Mouse (Mus musculus): ENCODE data around the gene Bicra. TPM values are rescaled to one million over a fixed set of nuclear protein-coding genes. Genes with fewer than 3 reads are reported as not detected.

Bicra gene
- polyA plus RNA-seq (2017; shearing (Covaris generic)), result 6.9 TPM

DNA sequence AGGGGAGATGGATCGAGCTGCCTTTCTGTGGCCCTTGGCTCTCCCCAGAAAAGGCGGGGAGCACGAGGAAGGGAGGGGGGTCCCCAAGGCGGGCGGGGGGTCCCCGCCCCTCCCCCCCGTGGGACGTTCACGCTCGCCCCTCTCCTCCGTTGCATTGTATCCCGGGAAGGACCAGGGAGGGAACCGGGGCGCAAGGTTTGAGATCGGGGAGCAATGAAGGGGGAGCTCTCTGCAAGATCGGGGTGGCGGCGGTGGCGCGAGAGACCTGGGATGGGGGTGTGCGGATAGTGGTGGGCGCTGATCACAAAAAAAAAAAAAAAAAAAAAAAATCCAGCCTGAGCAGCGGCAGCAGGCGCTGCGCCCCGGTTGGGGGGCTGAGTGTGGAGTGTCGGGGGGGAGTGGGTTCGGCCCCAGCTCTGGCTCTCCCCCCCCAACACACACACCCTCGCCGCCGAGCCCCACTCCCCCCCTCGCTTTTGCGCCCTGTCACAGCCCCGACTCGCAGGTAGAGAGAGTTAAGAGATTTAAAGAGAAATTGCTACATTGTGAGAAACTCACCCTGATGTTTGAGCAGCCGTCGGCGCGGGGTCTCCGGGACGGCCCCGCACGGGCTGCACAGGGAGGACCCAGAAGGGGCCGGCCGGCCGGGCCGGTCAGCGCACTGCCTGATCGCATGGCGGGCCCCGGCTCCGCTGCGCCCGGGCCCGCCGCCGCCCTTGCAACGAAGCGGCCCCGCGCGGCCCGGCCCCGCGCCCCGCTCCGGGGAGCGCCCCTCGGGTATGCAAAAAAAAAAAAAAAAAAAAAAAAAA is at the start of gene Bicra:
Gene Bicra, minus strand, starts transcription at position 584 of the 809 bp plus-strand sequence.

GRCm38 (mm10) chr7:16061219-16062098 is 13.7 kb upstream of the Bicra start, which contains the start of gene Zfp541:
Gene Zfp541, plus strand, starts transcription at chr7:16061814.

DNA sequence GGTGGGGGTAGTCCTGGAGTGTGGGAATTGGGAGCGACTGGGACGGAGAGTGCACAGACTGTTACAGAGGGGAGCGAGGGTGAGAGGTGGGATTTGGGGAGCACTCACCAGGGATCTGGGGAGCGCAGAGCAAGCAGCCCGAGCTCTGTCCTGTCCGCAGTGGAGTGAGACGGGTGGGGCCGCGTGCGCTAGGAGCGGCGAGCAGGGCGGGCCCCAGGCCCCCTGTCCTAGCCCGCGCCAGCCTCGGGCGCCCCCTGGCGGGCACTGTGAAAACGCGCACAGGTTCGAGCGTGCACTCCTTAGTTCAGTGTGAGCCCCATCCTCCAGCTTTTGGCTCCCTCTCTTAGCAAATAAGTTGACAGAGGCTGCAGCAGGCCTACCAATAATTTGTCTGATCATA is 80.4 kb downstream of the Bicra start, which contains the start of gene Ehd2:
Gene Ehd2, minus strand, starts transcription at position 256 of the 400 bp plus-strand sequence.

GRCm38 (mm10) chr7:15945721-15946536 is 101.8 kb downstream of the Bicra start, which contains the start of gene Nop53:
Gene Nop53, minus strand, starts transcription at chr7:15946074.

DNA sequence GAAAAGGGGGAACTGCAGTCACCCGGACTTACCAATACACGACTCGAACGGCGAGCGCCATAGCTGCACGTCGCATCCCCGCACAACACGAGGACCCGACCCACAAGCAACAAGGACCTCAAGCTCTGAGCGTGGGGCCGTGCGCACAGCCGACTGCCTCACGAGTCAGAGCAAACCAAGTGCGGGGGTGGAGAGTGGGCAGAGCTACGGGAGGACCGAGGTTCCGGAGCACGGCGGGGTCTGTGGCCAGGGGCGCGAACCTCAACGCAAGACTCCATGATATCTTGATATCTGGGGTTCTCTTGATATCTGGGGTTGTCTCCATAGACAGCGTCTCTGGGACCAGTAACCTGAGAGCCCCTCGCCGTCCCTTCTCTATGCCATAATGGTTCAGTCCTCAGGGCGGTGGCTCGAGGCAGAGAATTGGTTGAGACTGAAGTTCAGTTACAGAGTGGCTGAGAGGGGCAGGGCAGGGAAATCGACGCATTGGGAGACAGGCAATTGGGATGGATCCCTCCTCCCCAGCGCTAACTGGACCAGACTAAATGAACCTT is 125.4 kb downstream of the Bicra start, which contains the start of gene Selenow:
Gene Selenow, minus strand, starts transcription at position 183 of the 554 bp plus-strand sequence.

Other genes with a start within 250 kb of the Bicra start
- gene Obox6, start 208.2 kb downstream of the Bicra start, polyA plus RNA-seq (2017; shearing (Covaris generic)), result not detected
- gene Crx, start 168.0 kb downstream of the Bicra start, polyA plus RNA-seq (2017; shearing (Covaris generic)), result not detected
- not detected for gene Crxos, start 165.3 kb downstream of the Bicra start, polyA plus RNA-seq (2017; shearing (Covaris generic))
- 472 TPM for gene Selenow, start 125.5 kb downstream of the Bicra start, polyA plus RNA-seq (2017; shearing (Covaris generic))
- 786 TPM for gene Nop53, start 101.8 kb downstream of the Bicra start, polyA plus RNA-seq (2017; shearing (Covaris generic))
- not detected for gene Ehd2, start 80.4 kb downstream of the Bicra start, polyA plus RNA-seq (2017; shearing (Covaris generic))
- gene Zfp541, start 13.9 kb upstream of the Bicra start, polyA plus RNA-seq (2017; shearing (Covaris generic)), result 0.07 TPM
- 324 TPM for gene Napa, start 50.5 kb upstream of the Bicra start, polyA plus RNA-seq (2017; shearing (Covaris generic))
- gene Kptn, start 72.0 kb upstream of the Bicra start, polyA plus RNA-seq (2017; shearing (Covaris generic)), result 22.8 TPM
- gene Slc8a2, start 81.9 kb upstream of the Bicra start, polyA plus RNA-seq (2017; shearing (Covaris generic)), result not detected
- gene Meis3, start 127.2 kb upstream of the Bicra start, polyA plus RNA-seq (2017; shearing (Covaris generic)), result 54.5 TPM
- gene Dhx34, start 174.1 kb upstream of the Bicra start, polyA plus RNA-seq (2017; shearing (Covaris generic)), result 19.0 TPM
- not detected for gene C5ar2, start 196.2 kb upstream of the Bicra start, polyA plus RNA-seq (2017; shearing (Covaris generic))
- gene C5ar1, start 211.6 kb upstream of the Bicra start, polyA plus RNA-seq (2017; shearing (Covaris generic)), result not detected
- 7.2 TPM for gene Inafm1, start 225.7 kb upstream of the Bicra start, polyA plus RNA-seq (2017; shearing (Covaris generic))
- gene Ccdc9, start 238.9 kb upstream of the Bicra start, polyA plus RNA-seq (2017; shearing (Covaris generic)), result 119 TPM

Measured in naive thymus-derived CD4-positive, alpha-beta T cell, adult 5 months (primary cell).